Mouse (Mus musculus) heart, embryonic 16.5 days (tissue): ENCODE results near the gene Fam129c. TPM values are rescaled to one million over a fixed set of nuclear protein-coding genes. Genes with fewer than 3 reads are reported as not detected.
A peak's percentile ranks its signal among the peaks of the same experiment; 100 is the strongest.

Experiments
- ATAC-seq: fragments of 200-750 bp; cut with Nextera tagmentation; replicated peaks from 2 replicates; pipeline ENCODE4 v1.8.0; 2017; ENCODE audit warnings: moderate number of reproducible peaks; ENCODE audit not compliant: insufficient read depth, low FRiP score; ENCODE audit errors: extremely low read depth
- H3K27ac ChIP-seq: fragments of 300-500 bp; sonication (generic); 2 replicates; pipeline ENCODE4 v1.5.1; 2014; ENCODE audit warnings: mild to moderate bottlenecking, low read length, control low read depth, moderate library complexity
- H3K27me3 ChIP-seq: fragments of 300-500 bp; sonication (generic); 2 replicates; pipeline ENCODE4 v1.6.1; 2014; ENCODE audit warnings: low read length, mixed read lengths; ENCODE audit not compliant: control insufficient read depth, insufficient read depth
- H3K36me3 ChIP-seq: fragments of 300-500 bp; sonication (generic); 2 replicates; pipeline ENCODE4 v1.6.1; 2014; ENCODE audit not compliant: control insufficient read depth, insufficient read depth
- H3K4me1 ChIP-seq: fragments of 300-500 bp; sonication (generic); 2 replicates; pipeline ENCODE4 v1.6.1; 2014; ENCODE audit warnings: low read length, mixed read lengths; ENCODE audit not compliant: control insufficient read depth, insufficient read depth
- H3K4me2 ChIP-seq: fragments of 300-500 bp; sonication (generic); 2 replicates; pipeline ENCODE4 v1.6.1; 2014; ENCODE audit warnings: low read depth, mild to moderate bottlenecking, control low read depth, low read length
- H3K4me3 ChIP-seq: fragments of 300-500 bp; sonication (generic); 2 replicates; pipeline ENCODE4 v1.5.1; 2014; ENCODE audit warnings: mild to moderate bottlenecking, control low read depth, low read length
- H3K9ac ChIP-seq: fragments of 300-500 bp; sonication (generic); 2 replicates; pipeline ENCODE4 v1.6.1; 2014; ENCODE audit warnings: low read length, control low read depth
- H3K9me3 ChIP-seq: fragments of 300-500 bp; sonication (generic); replicated peaks from 2 replicates; pipeline ENCODE4 v1.6.1; 2016; ENCODE audit warnings: low read length; ENCODE audit not compliant: control insufficient read depth
- WGBS: fragments of 180-500 bp; shearing (Covaris S2); extraction: QIAGEN DNeasy Blood & Tissue Kit; methylation state at CpG from one replicate; pipeline ENCODE4 v1.1.7; 2014; 5-methylcytosine and 5-hydroxymethylcytosine counted together
- polyA plus RNA-seq: library from polyadenylated mRNA; unstranded; fragments of >200 nt; fragmentation: Nextera tagmentation; extraction: Ambion mirVana; gene quantifications from 2 replicates; pipeline ENCODE4 v1.2.1, GENCODE M21; 2015

Gene Fam129c
- polyA plus RNA-seq, 1 experiment from 2014 or later, result 3.9 TPM

GRCm38 (mm10) chr8:71579476-71579875 lies 18.0 kb upstream of the Fam129c start:
- 83% methylated on average over 14 of the region's 14 CpGs for WGBS
- 0 out of 2 replicates have a peak, but pooled peaks cover 2% of the 10 kb centered on the region for H3K4me1 ChIP-seq
- no peak for ATAC-seq
- H3K4me2 ChIP-seq, result no peak overlapping the region
- H3K27me3 ChIP-seq, result no peaks in the 10 kb centered on the region
- no peak overlapping the region for H3K4me3 ChIP-seq
- H3K9ac ChIP-seq, result no peak overlapping the region
- no peaks in the 10 kb centered on the region for H3K9me3 ChIP-seq
- peaks cover 7% of the 10 kb centered on the region for H3K36me3 ChIP-seq
- H3K27ac ChIP-seq, result no peak overlapping the region

GRCm38 (mm10) chr8:71580201-71580600 lies 17.2 kb upstream of the Fam129c start:
- no peaks in the 10 kb centered on the region for H3K9me3 ChIP-seq
- H3K27me3 ChIP-seq, result no peaks in the 10 kb centered on the region
- H3K27ac ChIP-seq, result no peak overlapping the region
- H3K9ac ChIP-seq, result no peak overlapping the region
- H3K4me2 ChIP-seq, result no peak overlapping the region
- WGBS, result 55% methylated on average over 9 of the region's 9 CpGs
- no peaks in the 10 kb centered on the region for H3K4me1 ChIP-seq
- no peak overlapping the region for H3K4me3 ChIP-seq
- peaks cover 11% of the 10 kb centered on the region for H3K36me3 ChIP-seq
- ATAC-seq, result no peak

GRCm38 (mm10) chr8:71586891-71587290 lies 10.6 kb upstream of the Fam129c start:
- ATAC-seq, result no peak
- no peak overlapping the region for H3K9ac ChIP-seq
- H3K27me3 ChIP-seq, result no peaks in the 10 kb centered on the region
- no peaks in the 10 kb centered on the region for H3K9me3 ChIP-seq
- 70% methylated on average over 2 of the region's 2 CpGs for WGBS
- H3K36me3 ChIP-seq, result 0 out of 2 replicates have a peak, but pooled peaks cover 5% of the 10 kb centered on the region
- H3K4me3 ChIP-seq, result no peak overlapping the region
- no peak overlapping the region for H3K4me2 ChIP-seq
- H3K4me1 ChIP-seq, result peaks cover 8% of the 10 kb centered on the region; the same call in 1 of the 2 replicates
- no peak overlapping the region for H3K27ac ChIP-seq

GRCm38 (mm10) chr8:71588762-71589161 lies 8.7 kb upstream of the Fam129c start:
- no peaks in the 10 kb centered on the region for H3K9me3 ChIP-seq
- H3K9ac ChIP-seq, result no peak overlapping the region
- 79% methylated on average over 3 of the region's 3 CpGs for WGBS
- no peak overlapping the region for H3K4me2 ChIP-seq
- H3K4me1 ChIP-seq, result peaks cover 18% of the 10 kb centered on the region
- H3K27me3 ChIP-seq, result no peaks in the 10 kb centered on the region
- no peak for ATAC-seq
- 0 out of 2 replicates have a peak, but pooled peaks cover 5% of the 10 kb centered on the region for H3K36me3 ChIP-seq
- H3K27ac ChIP-seq, result no peak overlapping the region
- H3K4me3 ChIP-seq, result no peak overlapping the region

GRCm38 (mm10) chr8:71591017-71591416 lies 6.4 kb upstream of the Fam129c start:
- Histone ChIP-seq H3K4me1 (peaks cover 22% of the 10 kb centered on the region), H3K9me3 (no peaks in the 10 kb centered on the region), H3K27me3 (no peaks in the 10 kb centered on the region), H3K27ac (peak overlapping the region; percentile 100), H3K4me2 (peak overlapping the region; percentile 98), H3K4me3 (peak overlapping the region; percentile 87), H3K9ac (peak overlapping the region; percentile 98), H3K36me3 (no peaks in the 10 kb centered on the region)
- 20% methylated on average over 5 of the region's 5 CpGs for WGBS
- ATAC-seq, result no peak

GRCm38 (mm10) chr8:71591471-71592373 lies 5.7 kb upstream of the Fam129c start, which contains the start of gene Pgls:
TSS of gene Pgls (plus strand) at chr8:71592176.
- WGBS, result under 1% methylated on average over 71 of the region's 71 CpGs
- Histone ChIP-seq H3K36me3 (no peaks in the 10 kb centered on the region), H3K27me3 (no peaks in the 10 kb centered on the region), H3K4me3 (peak within 1 kb of the TSS; percentile 87), H3K27ac (peak within 1 kb of the TSS; percentile 100), H3K4me2 (peak within 1 kb of the TSS; percentile 98), H3K9me3 (no peaks in the 10 kb centered on the region), H3K9ac (peak within 1 kb of the TSS; percentile 98), H3K4me1 (peaks cover 22% of the 10 kb centered on the region)
- peak; percentile 88 for ATAC-seq

GRCm38 (mm10) chr8:71592374-71593170 lies 4.9 kb upstream of the Fam129c start:
- Histone ChIP-seq H3K27me3 (no peaks in the 10 kb centered on the region), H3K36me3 (no peaks in the 10 kb centered on the region), H3K27ac (peak overlapping the region; percentile 100), H3K4me3 (peak overlapping the region; percentile 87), H3K4me1 (peaks cover 22% of the 10 kb centered on the region), H3K9me3 (no peaks in the 10 kb centered on the region), H3K4me2 (peak overlapping the region; percentile 98), H3K9ac (peak overlapping the region; percentile 98)
- peak; percentile 78 for ATAC-seq
- WGBS, result 4% methylated on average over 60 of the region's 60 CpGs

GRCm38 (mm10) chr8:71593556-71594323 lies 3.7 kb upstream of the Fam129c start:
- 88% methylated on average over 8 of the region's 8 CpGs for WGBS
- no peaks in the 10 kb centered on the region for H3K27me3 ChIP-seq
- no peaks in the 10 kb centered on the region for H3K9me3 ChIP-seq
- no peaks in the 10 kb centered on the region for H3K36me3 ChIP-seq
- no peak overlapping the region for H3K27ac ChIP-seq
- no peak overlapping the region for H3K9ac ChIP-seq
- no peak for ATAC-seq
- H3K4me2 ChIP-seq, result no peak overlapping the region
- H3K4me1 ChIP-seq, result peaks cover 22% of the 10 kb centered on the region
- no peak overlapping the region for H3K4me3 ChIP-seq
